Mouse (Mus musculus): ENCODE measurements at regions not wholly inside any gene's neighbourhood (a gene's known extent, or its start where the extent isn't known, plus 50 kb on each side); places are given as distances from the start of the nearest gene placed in this dataset.

DNA sequence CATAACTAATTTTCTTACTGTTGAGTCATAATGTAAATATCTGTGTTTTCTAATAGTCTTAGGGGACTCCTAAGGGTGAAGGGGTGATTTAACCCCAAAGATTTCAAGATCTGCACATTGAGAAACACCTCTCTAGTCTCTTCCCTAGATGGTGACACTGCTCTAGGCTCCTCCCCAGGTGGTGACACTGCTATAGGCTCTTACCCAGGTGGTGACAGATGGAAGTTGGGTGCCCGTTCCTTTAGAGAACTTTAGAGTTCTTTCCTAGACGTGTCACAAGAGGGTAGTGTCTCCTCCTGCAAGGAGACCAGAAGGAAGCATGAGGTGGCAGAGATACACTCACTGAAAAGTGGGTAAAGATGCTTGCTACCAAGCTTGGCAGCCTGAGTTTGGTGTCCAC, 302.2 kb downstream of the Zfp706 start:
- H3K27ac ChIP-seq (ENCODE audit: low read depth, low read length) = no peak overlapping the region
- no peaks in the 10 kb centered on the region for H3K36me3 ChIP-seq (ENCODE audit: control insufficient read depth, insufficient read depth, low read length)
- no peaks in the 10 kb centered on the region for H3K4me1 ChIP-seq (replicated peaks; ENCODE audit: control insufficient read depth, insufficient read depth, low read length)
- WGBS = 60% methylated on average over 2 of the region's 2 CpGs
- no peaks in the 10 kb centered on the region for H3K27me3 ChIP-seq (ENCODE audit: control insufficient read depth, insufficient read depth, low read length)
- H3K9me3 ChIP-seq (ENCODE audit: control insufficient read depth, low read length) = no peaks in the 10 kb centered on the region
- no peak for ATAC-seq (replicated peaks; ENCODE audit: low FRiP score)
- no peak overlapping the region for H3K9ac ChIP-seq (ENCODE audit: low read length)
- DNase-seq (ENCODE audit: low spot score) = no peak
- H3K4me2 ChIP-seq (ENCODE audit: low read depth, low read length, severe bottlenecking) = no peak overlapping the region
- H3K4me3 ChIP-seq (ENCODE audit: low read depth, low read length) = no peak overlapping the region

DNA sequence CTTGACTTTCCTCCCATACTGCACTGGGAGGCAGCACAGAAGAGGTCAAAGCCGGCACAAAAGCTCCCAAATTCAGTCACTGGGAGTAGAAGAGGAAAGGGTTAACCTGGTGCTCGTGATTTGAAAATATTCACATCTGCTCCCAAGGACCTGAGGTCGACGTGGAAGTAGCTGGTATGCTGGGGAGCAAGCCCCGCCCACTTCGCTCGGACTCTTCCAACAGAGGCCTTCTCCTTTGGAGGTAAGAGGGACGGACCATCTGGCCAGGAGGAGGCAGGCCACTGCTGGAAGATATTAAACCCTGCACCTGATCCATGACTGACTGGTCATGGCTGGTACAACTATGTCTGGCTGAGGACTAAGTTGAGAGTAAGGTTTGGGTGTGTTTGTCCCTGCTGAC, 305.7 kb downstream of the Zfp706 start:
- Histone ChIP-seq H3K27me3 (ENCODE audit: control insufficient read depth, insufficient read depth, low read length) (no peaks in the 10 kb centered on the region), H3K9ac (ENCODE audit: low read length) (no peak overlapping the region), H3K36me3 (ENCODE audit: control insufficient read depth, insufficient read depth, low read length) (no peaks in the 10 kb centered on the region), H3K4me1 (replicated peaks; ENCODE audit: control insufficient read depth, insufficient read depth, low read length) (no peaks in the 10 kb centered on the region), H3K4me2 (ENCODE audit: low read depth, low read length, severe bottlenecking) (no peak overlapping the region), H3K27ac (ENCODE audit: low read depth, low read length) (no peak overlapping the region), H3K4me3 (ENCODE audit: low read depth, low read length) (no peak overlapping the region), H3K9me3 (ENCODE audit: control insufficient read depth, low read length) (no peaks in the 10 kb centered on the region)
- 55% methylated on average over 8 of the region's 8 CpGs for WGBS
- no peak for ATAC-seq (replicated peaks; ENCODE audit: low FRiP score)
- DNase-seq (ENCODE audit: low spot score) = no peak

DNA sequence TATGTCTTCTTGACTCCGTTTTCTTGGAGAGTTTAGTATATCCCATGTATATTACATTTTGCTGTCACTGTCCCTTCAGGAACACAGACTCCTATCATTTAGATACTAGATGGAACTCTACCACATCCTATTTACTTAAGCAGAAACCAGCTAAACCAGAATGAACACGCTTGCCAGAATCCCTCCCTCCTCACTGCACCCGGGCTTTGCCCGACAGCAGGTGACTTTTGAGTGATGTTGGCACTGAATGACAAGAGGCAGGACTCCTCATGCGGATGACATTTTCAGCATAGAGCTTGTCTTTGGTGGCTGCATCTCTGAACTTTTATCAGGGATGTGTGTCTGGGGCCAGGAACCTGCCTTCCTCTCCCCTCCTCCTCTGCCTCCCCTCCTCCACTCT, 307.4 kb downstream of the Zfp706 start:
- Histone ChIP-seq H3K4me1 (replicated peaks; ENCODE audit: control insufficient read depth, insufficient read depth, low read length) (no peaks in the 10 kb centered on the region), H3K4me3 (ENCODE audit: low read depth, low read length) (no peak overlapping the region), H3K27me3 (ENCODE audit: control insufficient read depth, insufficient read depth, low read length) (no peaks in the 10 kb centered on the region), H3K4me2 (ENCODE audit: low read depth, low read length, severe bottlenecking) (no peak overlapping the region), H3K9me3 (ENCODE audit: control insufficient read depth, low read length) (no peaks in the 10 kb centered on the region), H3K27ac (ENCODE audit: low read depth, low read length) (no peak overlapping the region), H3K36me3 (ENCODE audit: control insufficient read depth, insufficient read depth, low read length) (no peaks in the 10 kb centered on the region), H3K9ac (ENCODE audit: low read length) (no peak overlapping the region)
- no peak for ATAC-seq (replicated peaks; ENCODE audit: low FRiP score)
- DNase-seq (ENCODE audit: low spot score) = no peak
- 89% methylated on average over 5 of the region's 5 CpGs for WGBS

DNA sequence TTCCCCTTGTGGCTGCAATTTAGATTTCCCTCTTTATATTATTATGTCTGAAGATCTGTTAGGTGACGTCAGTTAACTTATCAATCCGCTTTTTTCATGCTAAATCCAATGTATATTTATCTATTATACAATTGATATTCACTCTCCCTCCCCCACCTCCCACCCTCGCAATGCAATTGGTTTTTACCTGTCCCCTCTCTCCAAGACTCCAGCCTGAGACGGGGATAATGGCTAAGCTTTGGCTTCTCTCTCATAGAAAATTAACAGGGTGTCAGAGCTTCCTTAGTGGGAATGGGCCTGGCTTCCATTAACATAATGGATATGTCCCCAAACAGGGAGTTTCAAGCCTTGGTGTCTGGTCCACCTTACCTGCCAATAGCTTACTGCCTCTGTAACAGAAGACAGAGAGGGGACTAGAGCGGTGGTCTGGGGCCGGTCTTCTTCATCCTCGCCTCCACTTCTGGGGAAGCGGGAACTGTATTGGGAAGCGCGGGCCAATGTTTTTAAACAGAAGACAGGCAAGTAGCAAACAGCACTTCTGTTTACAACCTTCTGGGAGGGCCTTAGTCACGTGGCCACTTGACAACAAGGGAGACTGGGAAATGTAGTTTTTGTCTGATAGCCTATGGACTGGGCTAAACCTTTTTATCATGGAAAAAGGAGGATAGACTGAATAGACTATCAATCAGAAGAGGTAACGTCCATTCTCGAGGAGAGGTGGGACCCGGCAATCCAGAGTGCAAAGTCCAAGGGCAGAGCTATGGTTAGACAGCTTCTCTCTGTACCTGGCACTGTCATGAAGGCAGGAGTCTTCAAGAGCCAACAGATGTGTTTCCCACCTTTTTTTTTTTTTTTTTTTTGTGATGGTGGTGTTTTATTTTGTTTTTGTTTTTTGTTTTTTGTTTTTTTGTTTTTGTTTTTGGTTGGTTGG, 312.1 kb downstream of the Zfp706 start:
- H3K36me3 ChIP-seq (ENCODE audit: control insufficient read depth, insufficient read depth, low read length) = no peaks in the 10 kb centered on the region
- no peaks in the 10 kb centered on the region for H3K27me3 ChIP-seq (ENCODE audit: control insufficient read depth, insufficient read depth, low read length)
- ATAC-seq (replicated peaks; ENCODE audit: low FRiP score) (peak; percentile 74), DNase-seq (ENCODE audit: low spot score) (no peak)
- no peaks in the 10 kb centered on the region for H3K4me1 ChIP-seq (replicated peaks; ENCODE audit: control insufficient read depth, insufficient read depth, low read length)
- H3K9me3 ChIP-seq (ENCODE audit: control insufficient read depth, low read length) = no peaks in the 10 kb centered on the region
- peak overlapping the region; percentile 51 for H3K4me2 ChIP-seq (ENCODE audit: low read depth, low read length, severe bottlenecking)
- no peak overlapping the region for H3K27ac ChIP-seq (ENCODE audit: low read depth, low read length)
- H3K4me3 ChIP-seq (ENCODE audit: low read depth, low read length) = peak overlapping the region; percentile 21
- WGBS = 33% methylated on average over 14 of the region's 14 CpGs
- H3K9ac ChIP-seq (ENCODE audit: low read length) = no peak overlapping the region

DNA sequence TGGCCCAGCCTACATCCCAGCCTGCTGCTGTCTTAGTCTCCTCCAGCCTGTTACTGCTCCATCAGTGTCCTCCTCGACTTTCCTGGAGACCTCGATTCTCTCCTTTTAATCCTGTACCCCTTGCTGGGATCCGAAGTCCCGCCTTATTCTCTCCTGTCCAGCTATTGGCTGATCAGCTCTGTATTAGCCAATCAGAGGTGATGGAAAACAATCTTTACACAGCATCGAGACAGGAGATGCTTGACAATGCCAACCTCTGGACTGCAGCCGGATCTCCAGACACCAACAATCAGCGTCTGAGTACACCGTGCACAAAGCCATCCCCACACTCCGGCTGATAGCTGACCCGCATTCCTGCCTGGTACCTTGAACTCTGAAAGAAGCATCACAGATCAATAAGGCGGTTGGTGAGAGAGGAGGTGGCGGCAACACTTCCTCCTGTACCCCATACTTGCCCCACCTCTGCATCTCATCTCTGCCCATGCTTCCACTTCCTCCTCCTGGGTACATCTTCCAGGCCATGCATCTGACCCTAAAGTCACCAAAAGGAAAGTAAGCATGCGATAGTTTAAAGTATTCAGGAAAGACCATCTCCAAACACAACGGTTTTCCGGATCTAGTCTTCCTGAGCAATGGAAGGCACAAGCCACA, 316.4 kb downstream of the Zfp706 start:
- no peak overlapping the region for H3K9ac ChIP-seq (ENCODE audit: low read length)
- H3K4me2 ChIP-seq (ENCODE audit: low read depth, low read length, severe bottlenecking) = no peak overlapping the region
- DNase-seq (ENCODE audit: low spot score) (no peak), ATAC-seq (replicated peaks; ENCODE audit: low FRiP score) (0 out of 2 replicates have a peak, but pooled peaks have one; percentile 46)
- no peaks in the 10 kb centered on the region for H3K9me3 ChIP-seq (ENCODE audit: control insufficient read depth, low read length)
- H3K4me1 ChIP-seq (replicated peaks; ENCODE audit: control insufficient read depth, insufficient read depth, low read length) = no peaks in the 10 kb centered on the region
- H3K27ac ChIP-seq (ENCODE audit: low read depth, low read length) = no peak overlapping the region
- WGBS = 50% methylated on average over 15 of the region's 15 CpGs
- H3K36me3 ChIP-seq (ENCODE audit: control insufficient read depth, insufficient read depth, low read length) = no peaks in the 10 kb centered on the region
- H3K27me3 ChIP-seq (ENCODE audit: control insufficient read depth, insufficient read depth, low read length) = no peaks in the 10 kb centered on the region
- H3K4me3 ChIP-seq (ENCODE audit: low read depth, low read length) = no peak overlapping the region; the same call in 1 of the 2 replicates

DNA sequence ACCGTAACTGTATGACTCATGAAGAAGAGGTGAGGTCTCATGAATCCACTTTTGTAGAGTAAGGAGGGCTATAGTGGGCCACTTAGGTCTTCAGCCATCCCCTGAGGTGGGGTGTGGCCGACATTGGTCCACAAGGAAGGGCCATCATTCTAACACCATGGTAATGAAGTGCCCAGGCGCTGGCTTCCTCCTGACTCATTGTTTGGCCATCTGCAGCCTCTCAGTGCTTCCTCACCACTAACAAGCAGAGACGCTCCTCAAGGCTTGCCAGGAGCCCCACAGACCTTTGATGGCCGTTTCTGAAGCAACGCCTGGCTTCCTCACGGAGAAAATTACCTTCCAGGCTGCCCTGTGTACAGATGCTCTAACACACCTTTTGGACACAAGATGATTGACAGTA, 317.7 kb downstream of the Zfp706 start:
- Histone ChIP-seq H3K4me3 (ENCODE audit: low read depth, low read length) (no peak overlapping the region), H3K4me2 (ENCODE audit: low read depth, low read length, severe bottlenecking) (no peak overlapping the region), H3K27me3 (ENCODE audit: control insufficient read depth, insufficient read depth, low read length) (no peaks in the 10 kb centered on the region), H3K36me3 (ENCODE audit: control insufficient read depth, insufficient read depth, low read length) (no peaks in the 10 kb centered on the region), H3K4me1 (replicated peaks; ENCODE audit: control insufficient read depth, insufficient read depth, low read length) (no peaks in the 10 kb centered on the region), H3K9me3 (ENCODE audit: control insufficient read depth, low read length) (no peaks in the 10 kb centered on the region), H3K27ac (ENCODE audit: low read depth, low read length) (no peak overlapping the region), H3K9ac (ENCODE audit: low read length) (no peak overlapping the region)
- no peak for ATAC-seq (replicated peaks; ENCODE audit: low FRiP score)
- peak; percentile 33 for DNase-seq (ENCODE audit: low spot score)
- WGBS = 91% methylated on average over 7 of the region's 7 CpGs

DNA sequence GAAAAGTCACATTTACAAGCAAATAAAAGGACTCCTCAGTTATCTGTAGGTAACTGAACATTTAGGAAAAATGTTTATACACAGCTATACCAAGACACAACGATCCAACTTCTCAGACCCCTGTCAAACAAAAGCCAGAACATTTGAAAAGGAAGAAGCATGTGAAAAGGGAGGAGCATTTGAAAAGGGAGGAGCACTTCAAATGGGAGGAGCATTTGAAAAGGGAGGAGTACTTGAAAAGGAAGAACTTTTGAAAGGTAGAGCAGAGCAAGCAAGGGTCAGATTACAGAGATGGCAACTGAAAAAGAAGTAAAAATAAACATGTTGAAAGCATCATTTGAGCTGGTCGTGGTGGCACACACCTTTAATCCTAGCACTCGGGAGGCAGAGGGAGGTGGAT, 318.3 kb downstream of the Zfp706 start:
- no peak overlapping the region for H3K27ac ChIP-seq (ENCODE audit: low read depth, low read length)
- no peak overlapping the region for H3K4me2 ChIP-seq (ENCODE audit: low read depth, low read length, severe bottlenecking)
- H3K36me3 ChIP-seq (ENCODE audit: control insufficient read depth, insufficient read depth, low read length) = no peaks in the 10 kb centered on the region
- no peaks in the 10 kb centered on the region for H3K4me1 ChIP-seq (replicated peaks; ENCODE audit: control insufficient read depth, insufficient read depth, low read length)
- no peaks in the 10 kb centered on the region for H3K27me3 ChIP-seq (ENCODE audit: control insufficient read depth, insufficient read depth, low read length)
- H3K9ac ChIP-seq (ENCODE audit: low read length) = no peak overlapping the region
- no peak for ATAC-seq (replicated peaks; ENCODE audit: low FRiP score)
- DNase-seq (ENCODE audit: low spot score) = no peak
- 70% methylated on average over 3 of the region's 3 CpGs for WGBS
- no peaks in the 10 kb centered on the region for H3K9me3 ChIP-seq (ENCODE audit: control insufficient read depth, low read length)
- no peak overlapping the region for H3K4me3 ChIP-seq (ENCODE audit: low read depth, low read length)

DNA sequence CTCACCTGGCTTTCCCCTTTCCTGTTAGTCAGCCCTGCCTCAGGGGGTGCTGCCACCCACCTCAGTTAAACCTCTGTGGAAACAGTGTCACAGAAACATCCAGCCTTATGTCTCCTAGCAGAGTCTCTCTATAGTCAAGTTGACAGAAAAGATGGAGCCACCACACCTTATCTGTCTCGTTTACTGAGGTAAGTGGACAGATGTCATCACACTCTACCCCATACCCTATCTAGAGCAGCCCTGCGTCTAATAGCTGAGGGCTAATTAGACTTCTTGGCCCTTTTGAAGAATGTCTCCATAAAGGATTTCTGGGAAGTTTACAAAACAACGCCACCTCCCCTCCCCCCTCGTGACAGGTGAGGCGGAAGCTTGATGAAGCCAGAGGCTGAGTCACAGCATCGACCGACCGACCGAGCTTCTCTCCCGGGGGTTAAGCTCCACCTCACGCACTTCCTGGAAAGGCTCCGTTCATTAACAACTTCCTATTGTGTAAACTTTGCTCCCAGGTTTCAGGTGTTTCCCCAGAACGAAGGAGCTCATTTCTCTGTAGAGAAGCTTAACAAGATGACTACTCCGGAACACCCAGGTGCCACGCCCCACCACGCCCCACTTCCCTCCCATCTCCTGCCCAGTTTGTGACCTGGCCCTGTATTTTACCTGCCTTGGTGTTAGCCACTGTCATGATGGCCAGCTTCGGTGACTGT, 319.4 kb downstream of the Zfp706 start:
- Histone ChIP-seq H3K4me1 (replicated peaks; ENCODE audit: control insufficient read depth, insufficient read depth, low read length) (no peaks in the 10 kb centered on the region), H3K9me3 (ENCODE audit: control insufficient read depth, low read length) (no peaks in the 10 kb centered on the region), H3K27ac (ENCODE audit: low read depth, low read length) (no peak overlapping the region), H3K4me3 (ENCODE audit: low read depth, low read length) (no peak overlapping the region), H3K9ac (ENCODE audit: low read length) (no peak overlapping the region), H3K36me3 (ENCODE audit: control insufficient read depth, insufficient read depth, low read length) (no peaks in the 10 kb centered on the region), H3K27me3 (ENCODE audit: control insufficient read depth, insufficient read depth, low read length) (no peaks in the 10 kb centered on the region), H3K4me2 (ENCODE audit: low read depth, low read length, severe bottlenecking) (peak overlapping the region; percentile 8; the same call in 1 of the 2 replicates)
- DNase-seq (ENCODE audit: low spot score) (peak; percentile 47), ATAC-seq (replicated peaks; ENCODE audit: low FRiP score) (no peak)
- 9% methylated on average over 17 of the region's 17 CpGs for WGBS
